Mouse (Mus musculus) liver, embryonic 16.5 days (tissue): ENCODE data around the gene Kif4. TPM values are rescaled to one million over a fixed set of nuclear protein-coding genes. Genes with fewer than 3 reads are reported as not detected.

Experiments used
- ATAC-seq: fragments of 200-750 bp; cut with Nextera tagmentation; 2 replicates; pipeline ENCODE4 v1.8.0; 2017; ENCODE audit warnings: low read depth, mild to moderate bottlenecking, moderate number of reproducible peaks, moderate library complexity
- H3K27ac ChIP-seq: fragments of 300-500 bp; sonication (generic); 2 replicates; pipeline ENCODE4 v1.5.1; 2014; ENCODE audit warnings: mild to moderate bottlenecking, low read length
- H3K27me3 ChIP-seq: fragments of 300-500 bp; sonication (generic); 2 replicates; pipeline ENCODE4 v1.6.1; 2014; ENCODE audit warnings: low read depth, low read length, mixed read lengths; ENCODE audit not compliant: control insufficient read depth, insufficient read depth
- H3K36me3 ChIP-seq: fragments of 300-500 bp; sonication (generic); 2 replicates; pipeline ENCODE4 v1.6.1; 2014; ENCODE audit warnings: mild to moderate bottlenecking; ENCODE audit not compliant: control insufficient read depth, insufficient read depth
- H3K4me1 ChIP-seq: fragments of 300-500 bp; sonication (generic); 2 replicates; pipeline ENCODE4 v1.6.1; 2014; ENCODE audit warnings: low read depth, low read length, mixed read lengths; ENCODE audit not compliant: control insufficient read depth
- H3K4me2 ChIP-seq: fragments of 300-500 bp; sonication (generic); 2 replicates; pipeline ENCODE4 v1.6.1; 2014; ENCODE audit warnings: low read depth, low read length, mixed read lengths
- H3K4me3 ChIP-seq: fragments of 300-500 bp; sonication (generic); 2 replicates; pipeline ENCODE4 v1.5.1; 2014; ENCODE audit warnings: low read depth, mild to moderate bottlenecking, low read length
- H3K9ac ChIP-seq: fragments of 300-500 bp; sonication (generic); 2 replicates; pipeline ENCODE4 v1.6.1; 2014; ENCODE audit warnings: low read depth, low read length
- H3K9me3 ChIP-seq: fragments of 300-500 bp; sonication (generic); replicated peaks from 2 replicates; pipeline ENCODE4 v1.6.1; 2016; ENCODE audit warnings: low read length; ENCODE audit not compliant: control insufficient read depth
- WGBS: fragments of 180-500 bp; shearing (Covaris S2); extraction: QIAGEN DNeasy Blood & Tissue Kit; methylation state at CpG from one replicate; pipeline ENCODE4 v1.1.7; 2014; ENCODE audit not compliant: insufficient replicate concordance; 5-methylcytosine and 5-hydroxymethylcytosine counted together
- polyA plus RNA-seq: library from polyadenylated mRNA; unstranded; fragments of >200 nt; fragmentation: Nextera tagmentation; extraction: Ambion mirVana; gene quantifications from 2 replicates; pipeline ENCODE4 v1.2.1, GENCODE M21; 2015

The Kif4 gene
- 21.2 and 22.6 TPM in 2 replicates for polyA plus RNA-seq

DNA sequence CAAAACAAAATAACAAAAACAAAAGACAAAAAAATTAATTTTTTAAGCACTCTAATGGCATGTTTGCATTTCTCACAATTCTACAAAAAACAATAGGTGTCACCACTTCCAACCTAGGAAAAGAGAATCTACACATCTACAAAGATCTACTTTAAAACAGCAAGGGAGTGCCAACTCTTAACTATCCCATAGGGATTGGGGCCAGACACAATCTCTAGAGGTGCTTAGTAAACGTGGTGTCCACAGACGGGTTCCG lies at the start of gene Kif4:
Kif4 (plus strand) TSS at position 192 of the 256 bp plus-strand sequence.
- WGBS = 20% methylated on average over 3 of the region's 3 CpGs
- Histone ChIP-seq H3K4me2 (peak within 1 kb of the TSS; percentile 57), H3K4me1 (peaks cover 7% of the 10 kb centered on the region), H3K9me3 (no peaks in the 10 kb centered on the region), H3K27ac (peak within 1 kb of the TSS; percentile 80), H3K9ac (peak within 1 kb of the TSS; percentile 83), H3K4me3 (peak within 1 kb of the TSS; percentile 81), H3K27me3 (no peaks in the 10 kb centered on the region), H3K36me3 (peaks cover 10% of the 10 kb centered on the region)
- ATAC-seq = no peak

DNA sequence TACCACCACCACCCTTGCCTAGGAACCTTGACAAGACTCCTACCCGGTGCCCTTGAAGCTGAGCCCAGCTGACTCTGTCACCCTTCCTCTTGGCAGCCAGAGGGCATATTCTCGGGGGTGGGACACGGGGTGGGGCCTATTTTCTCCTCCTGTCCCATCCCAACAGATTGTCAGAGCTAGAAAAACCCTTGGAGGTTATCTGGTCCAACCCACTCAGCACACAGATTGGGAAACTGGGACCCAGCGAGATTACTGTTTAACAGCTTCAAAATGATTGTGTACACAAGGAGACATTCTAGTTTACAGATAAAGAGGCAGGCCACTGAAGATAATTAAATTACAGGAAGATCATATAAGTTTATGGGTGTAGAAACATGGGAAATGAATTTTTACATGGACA lies 30.7 kb upstream of the Kif4 start, which contains the start of gene P2ry4:
P2ry4 (minus strand) TSS at position 79 of the 400 bp plus-strand sequence.
- Histone ChIP-seq H3K9me3 (no peaks in the 10 kb centered on the region), H3K36me3 (no peaks in the 10 kb centered on the region), H3K27me3 (peaks cover 3% of the 10 kb centered on the region; the same call in 1 of the 2 replicates), H3K4me1 (no peaks in the 10 kb centered on the region), H3K27ac (no peak within 1 kb of the TSS), H3K4me2 (no peak within 1 kb of the TSS), H3K9ac (no peak within 1 kb of the TSS), H3K4me3 (no peak within 1 kb of the TSS)
- peak; percentile 56 for ATAC-seq
- WGBS = 42% methylated on average over 4 of the region's 4 CpGs

- Histone ChIP-seq H3K9me3 (no peaks in the 10 kb centered on the region), H3K9ac (no peak overlapping the region), H3K36me3 (no peaks in the 10 kb centered on the region), H3K4me3 (no peak overlapping the region), H3K4me2 (no peak overlapping the region), H3K27me3 (no peaks in the 10 kb centered on the region; the same call in 1 of the 2 replicates), H3K4me1 (no peaks in the 10 kb centered on the region), H3K27ac (no peak overlapping the region)
- 27% methylated on average over 5 of the region's 5 CpGs for WGBS
- ATAC-seq = 0 out of 2 replicates have a peak, but pooled peaks have one; percentile 24
These were observed 28.1 kb upstream of the Kif4 start for GRCm38 (mm10) chrX:100597439-100597838.

- no peak overlapping the region for H3K4me2 ChIP-seq
- no peaks in the 10 kb centered on the region for H3K4me1 ChIP-seq
- H3K4me3 ChIP-seq = no peak overlapping the region
- no peaks in the 10 kb centered on the region for H3K36me3 ChIP-seq
- H3K27me3 ChIP-seq = no peaks in the 10 kb centered on the region; the same call in 1 of the 2 replicates
- no peaks in the 10 kb centered on the region for H3K9me3 ChIP-seq
- ATAC-seq = no peak
- WGBS = 62% methylated on average over 4 of the region's 4 CpGs
- no peak overlapping the region for H3K9ac ChIP-seq
- H3K27ac ChIP-seq = no peak overlapping the region
These were observed 25.8 kb upstream of the Kif4 start for GRCm38 (mm10) chrX:100599755-100600154.

- no peak for ATAC-seq
- WGBS = 59% methylated on average over 1 of the region's 1 CpGs
- Histone ChIP-seq H3K4me2 (no peak within 1 kb of the TSS), H3K27me3 (no peaks in the 10 kb centered on the region), H3K9ac (no peak within 1 kb of the TSS), H3K4me3 (no peak within 1 kb of the TSS), H3K36me3 (no peaks in the 10 kb centered on the region), H3K9me3 (no peaks in the 10 kb centered on the region), H3K4me1 (no peaks in the 10 kb centered on the region), H3K27ac (no peak within 1 kb of the TSS)
These were observed 20.2 kb upstream of the Kif4 start, which contains the start of gene Arr3 for GRCm38 (mm10) chrX:100605314-100605713. TSS of gene Arr3 (plus strand) at chrX:100605497.

DNA sequence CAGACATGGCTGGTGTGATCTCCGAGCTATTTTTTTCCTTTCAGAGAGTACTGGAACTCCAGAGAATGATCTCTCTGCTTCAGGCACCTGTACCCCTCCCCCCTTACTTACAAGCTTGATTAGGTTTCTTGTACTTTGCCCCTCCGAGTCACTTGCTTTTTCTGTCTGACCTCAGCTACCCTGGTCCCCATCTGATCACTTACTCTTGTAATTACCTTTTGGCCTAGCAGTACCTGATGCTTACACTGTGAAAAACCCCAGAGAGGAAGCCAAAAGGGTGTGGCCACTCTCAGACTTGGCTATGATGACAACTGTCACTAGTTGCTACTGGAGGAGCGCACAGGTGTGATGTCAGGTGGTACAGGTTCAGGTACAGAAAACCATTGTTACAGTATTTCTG lies 7.0 kb upstream of the Kif4 start:
- ATAC-seq = no peak
- Histone ChIP-seq H3K27me3 (peaks cover 2% of the 10 kb centered on the region), H3K27ac (no peak overlapping the region), H3K9me3 (no peaks in the 10 kb centered on the region), H3K36me3 (peaks cover 7% of the 10 kb centered on the region; the same call in 1 of the 2 replicates), H3K4me1 (no peaks in the 10 kb centered on the region), H3K4me2 (no peak overlapping the region), H3K4me3 (no peak overlapping the region), H3K9ac (no peak overlapping the region)
- WGBS = 45% methylated on average over 3 of the region's 3 CpGs

- Histone ChIP-seq H3K27ac (no peak overlapping the region), H3K9ac (no peak overlapping the region), H3K27me3 (peaks cover 2% of the 10 kb centered on the region), H3K4me3 (no peak overlapping the region), H3K9me3 (no peaks in the 10 kb centered on the region), H3K4me2 (no peak overlapping the region), H3K4me1 (peaks cover 7% of the 10 kb centered on the region), H3K36me3 (peaks cover 10% of the 10 kb centered on the region)
- WGBS = 60% methylated on average over 2 of the region's 2 CpGs
- no peak for ATAC-seq
These were observed 4.2 kb upstream of the Kif4 start for GRCm38 (mm10) chrX:100621366-100621765.

- peak overlapping the region; percentile 81 for H3K4me3 ChIP-seq
- H3K9ac ChIP-seq = no peak overlapping the region
- H3K4me2 ChIP-seq = peak overlapping the region; percentile 56
These were observed 1.3 kb upstream of the Kif4 start for GRCm38 (mm10) chrX:100624242-100624641.

GRCm38 (mm10) chrX:100625146-100625545 lies 391 bp upstream of the Kif4 start:
- Histone ChIP-seq H3K9ac (peak overlapping the region; percentile 71), H3K9me3 (no peaks in the 10 kb centered on the region), H3K27me3 (no peaks in the 10 kb centered on the region), H3K27ac (no peak overlapping the region; the same call in 1 of the 2 replicates), H3K36me3 (peaks cover 10% of the 10 kb centered on the region), H3K4me2 (peak overlapping the region; percentile 56), H3K4me1 (peaks cover 7% of the 10 kb centered on the region), H3K4me3 (peak overlapping the region; percentile 81)
- no peak for ATAC-seq
- 21% methylated on average over 7 of the region's 7 CpGs for WGBS

More at GRCm38 (mm10) chrX:100624242-100624641, 1.3 kb upstream of the Kif4 start:
- H3K36me3 ChIP-seq = peaks cover 10% of the 10 kb centered on the region
- ATAC-seq = peak; percentile 7; the same call in 1 of the 2 replicates
- no peaks in the 10 kb centered on the region for H3K9me3 ChIP-seq
- peak overlapping the region; percentile 59 for H3K27ac ChIP-seq
- WGBS = 38% methylated on average over 4 of the region's 4 CpGs
- H3K27me3 ChIP-seq = no peaks in the 10 kb centered on the region
- H3K4me1 ChIP-seq = peaks cover 7% of the 10 kb centered on the region
